Mouse (Mus musculus) MEL-GATA-1-ER (cell line): ENCODE results near the gene Tmem104.

Experiments used
- DNase-seq: peaks from one replicate; pipeline ENCODE4 v3.0.0-alpha.2; 2012; ENCODE audit warnings: low read depth; ENCODE audit errors: extremely low read depth

Tmem104 gene

GRCm38 (mm10) chr11:115198932-115199384, 11.7 kb downstream of the Tmem104 start:
- peak; percentile 87 for DNase-seq

- DNase-seq = no peak
Observed at GRCm38 (mm10) chr11:115200520-115200919, 13.2 kb downstream of the Tmem104 start.

- no peak for DNase-seq
Observed at GRCm38 (mm10) chr11:115202316-115202715, 15.0 kb downstream of the Tmem104 start.

- DNase-seq = no peak
Observed at GRCm38 (mm10) chr11:115202756-115203155, 15.5 kb downstream of the Tmem104 start.

GRCm38 (mm10) chr11:115208126-115208525, 20.8 kb downstream of the Tmem104 start:
- DNase-seq = no peak

GRCm38 (mm10) chr11:115208776-115209732, 21.8 kb downstream of the Tmem104 start:
- no peak for DNase-seq

GRCm38 (mm10) chr11:115209958-115210357, 22.7 kb downstream of the Tmem104 start:
- no peak for DNase-seq

- DNase-seq = no peak
Observed at GRCm38 (mm10) chr11:115212116-115212515, 24.8 kb downstream of the Tmem104 start.

- DNase-seq = no peak
Observed at GRCm38 (mm10) chr11:115215123-115215522, 27.8 kb downstream of the Tmem104 start.

- DNase-seq = no peak
Observed at GRCm38 (mm10) chr11:115217439-115218410, 30.4 kb downstream of the Tmem104 start.

- DNase-seq = no peak
Observed at GRCm38 (mm10) chr11:115219263-115219662, 32.0 kb downstream of the Tmem104 start.

- DNase-seq = no peak
Observed at GRCm38 (mm10) chr11:115219685-115220084, 32.4 kb downstream of the Tmem104 start.

GRCm38 (mm10) chr11:115222077-115222476, 34.8 kb downstream of the Tmem104 start:
- no peak for DNase-seq

GRCm38 (mm10) chr11:115222570-115222969, 35.3 kb downstream of the Tmem104 start:
- no peak for DNase-seq

GRCm38 (mm10) chr11:115223451-115223850, 36.2 kb downstream of the Tmem104 start:
- DNase-seq = no peak

- DNase-seq = no peak
Observed at GRCm38 (mm10) chr11:115223877-115224276, 36.6 kb downstream of the Tmem104 start.

GRCm38 (mm10) chr11:115224889-115225288, 37.6 kb downstream of the Tmem104 start:
- DNase-seq = no peak

GRCm38 (mm10) chr11:115225301-115225700, 38.0 kb downstream of the Tmem104 start:
- DNase-seq = no peak

- DNase-seq = no peak
Observed at GRCm38 (mm10) chr11:115226811-115227491, 39.7 kb downstream of the Tmem104 start.

- no peak for DNase-seq
Observed at GRCm38 (mm10) chr11:115227640-115228039, 40.4 kb downstream of the Tmem104 start.

- no peak for DNase-seq
Observed at GRCm38 (mm10) chr11:115228430-115228829, 41.1 kb downstream of the Tmem104 start.
